Mouse (Mus musculus) stomach, postnatal 0 days (tissue): Measurements from ENCODE around the gene Slc7a14.

ENCODE experiments used
- CTCF ChIP-seq: IDR thresholded peaks from 2 replicates; pipeline ENCODE4 v1.5.1; 2016; ENCODE audit warnings: antibody characterized with exemption, low read depth, mild to moderate bottlenecking, moderate library complexity
- EP300 ChIP-seq: optimal IDR thresholded peaks from 2 replicates; pipeline ENCODE3; 2016; ENCODE audit warnings: antibody characterized with exemption

- TF ChIP-seq EP300, result no peak
- TF ChIP-seq CTCF, result no peak
Measured at GRCm38 (mm10) chr3:31223551-31223950, 86.6 kb downstream of the Slc7a14 start.
